Mouse (Mus musculus) limb, embryonic 12.5 days (tissue): Measurements from ENCODE around the gene Lztr1. TPM values are rescaled to one million over a fixed set of nuclear protein-coding genes. Genes with fewer than 3 reads are reported as not detected.

ENCODE experiments used
- ATAC-seq: fragments of 200-750 bp; cut with Nextera tagmentation; 2 replicates; pipeline ENCODE4 v1.8.0; 2017; ENCODE audit warnings: low read depth, moderate TSS enrichment; ENCODE audit not compliant: insufficient number of reproducible peaks, insufficient read depth, low FRiP score, low TSS enrichment
- H3K27ac ChIP-seq: fragments of 300-500 bp; sonication (generic); 2 replicates; pipeline ENCODE4 v1.5.1; 2016; ENCODE audit warnings: mild to moderate bottlenecking, moderate library complexity
- H3K27me3 ChIP-seq: fragments of 300-500 bp; sonication (generic); 2 replicates; pipeline ENCODE4 v1.6.1; 2016; ENCODE audit warnings: mild to moderate bottlenecking, moderate library complexity
- H3K36me3 ChIP-seq: fragments of 300-500 bp; sonication (generic); 2 replicates; pipeline ENCODE4 v1.6.1; 2016; ENCODE audit warnings: mild to moderate bottlenecking, moderate library complexity
- H3K4me1 ChIP-seq: fragments of 300-500 bp; sonication (generic); replicated peaks from 2 replicates; pipeline ENCODE4 v1.6.1; 2016
- H3K4me2 ChIP-seq: fragments of 300-500 bp; sonication (generic); 2 replicates; pipeline ENCODE4 v1.6.1; 2016; ENCODE audit warnings: mild to moderate bottlenecking, moderate library complexity
- H3K4me3 ChIP-seq: fragments of 300-500 bp; sonication (generic); replicated peaks from 2 replicates; pipeline ENCODE4 v1.5.1; 2016; ENCODE audit warnings: mild to moderate bottlenecking
- H3K9ac ChIP-seq: fragments of 300-500 bp; sonication (generic); replicated peaks from 2 replicates; pipeline ENCODE4 v1.6.1; 2016; ENCODE audit warnings: mild to moderate bottlenecking, moderate library complexity
- H3K9me3 ChIP-seq: fragments of 300-500 bp; sonication (generic); 2 replicates; pipeline ENCODE4 v1.6.1; 2016; ENCODE audit warnings: mild to moderate bottlenecking, moderate library complexity
- WGBS: fragments of 180-500 bp; shearing (Covaris S2); methylation state at CpG from one replicate; pipeline ENCODE4 v1.1.7; 2016; 5-methylcytosine and 5-hydroxymethylcytosine counted together
- polyA plus RNA-seq: library from polyadenylated mRNA; unstranded; fragments of >200 nt; fragmentation: Nextera tagmentation; extraction: Ambion mirVana; gene quantifications from 2 replicates; pipeline ENCODE4 v1.2.1, GENCODE M21; 2016

The Lztr1 gene
- polyA plus RNA-seq, 1 experiment from 2014 or later, result 104 TPM

- Histone ChIP-seq H3K27me3 (peaks cover 49% of the 10 kb centered on the region), H3K36me3 (no peaks in the 10 kb centered on the region), H3K27ac (no peak overlapping the region), H3K4me3 (no peak overlapping the region), H3K4me2 (peak overlapping the region; percentile 25), H3K9me3 (no peaks in the 10 kb centered on the region), H3K4me1 (peaks cover 46% of the 10 kb centered on the region), H3K9ac (peak overlapping the region; percentile 14; the same call in 1 of the 2 replicates)
- WGBS, result 0% methylated on average over 5 of the region's 5 CpGs
- no peak for ATAC-seq
Measured at GRCm38 (mm10) chr16:17558811-17559210, 50.3 kb downstream of the Lztr1 start.

GRCm38 (mm10) chr16:17559396-17560027 is 51.0 kb downstream of the Lztr1 start:
- no peak overlapping the region for H3K27ac ChIP-seq
- 76% methylated on average over 9 of the region's 9 CpGs for WGBS
- no peaks in the 10 kb centered on the region for H3K9me3 ChIP-seq
- no peak overlapping the region for H3K9ac ChIP-seq
- H3K36me3 ChIP-seq, result no peaks in the 10 kb centered on the region
- H3K4me2 ChIP-seq, result no peak overlapping the region
- H3K27me3 ChIP-seq, result peaks cover 56% of the 10 kb centered on the region
- peaks cover 39% of the 10 kb centered on the region for H3K4me1 ChIP-seq
- no peak for ATAC-seq
- no peak overlapping the region for H3K4me3 ChIP-seq

GRCm38 (mm10) chr16:17561128-17561750 is 52.8 kb downstream of the Lztr1 start, which contains the start of gene Lrrc74b:
Gene Lrrc74b, minus strand, starts transcription at chr16:17561247.
- WGBS, result 1% methylated on average over 22 of the region's 22 CpGs
- ATAC-seq, result peak; percentile 66; the same call in 1 of the 2 replicates

GRCm38 (mm10) chr16:17561751-17562208 is 53.3 kb downstream of the Lztr1 start, which contains the start of gene P2rx6:
Gene P2rx6, plus strand, starts transcription at chr16:17561885.
- Histone ChIP-seq H3K4me3 (peak within 1 kb of the TSS; percentile 23), H3K9ac (peak within 1 kb of the TSS; percentile 42), H3K27ac (0 out of 2 replicates have a peak within 1 kb of the TSS, but pooled peaks have one; percentile 12), H3K36me3 (no peaks in the 10 kb centered on the region), H3K9me3 (no peaks in the 10 kb centered on the region), H3K27me3 (peaks cover 62% of the 10 kb centered on the region), H3K4me2 (peak within 1 kb of the TSS; percentile 54), H3K4me1 (peaks cover 32% of the 10 kb centered on the region)
- 3% methylated on average over 10 of the region's 10 CpGs for WGBS
- peak; percentile 66 for ATAC-seq

More at GRCm38 (mm10) chr16:17561128-17561750, 52.8 kb downstream of the Lztr1 start, which contains the start of gene Lrrc74b:
- H3K9me3 ChIP-seq, result no peaks in the 10 kb centered on the region
- peak within 1 kb of the TSS; percentile 54 for H3K4me2 ChIP-seq
- H3K4me3 ChIP-seq, result peak within 1 kb of the TSS; percentile 23
- H3K27me3 ChIP-seq, result peaks cover 57% of the 10 kb centered on the region
- peaks cover 32% of the 10 kb centered on the region for H3K4me1 ChIP-seq
- 0 out of 2 replicates have a peak within 1 kb of the TSS, but pooled peaks have one; percentile 12 for H3K27ac ChIP-seq
- H3K9ac ChIP-seq, result peak within 1 kb of the TSS; percentile 42; the same call in 1 of the 2 replicates
- no peaks in the 10 kb centered on the region for H3K36me3 ChIP-seq

- WGBS, result 29% methylated on average over 1 of the region's 1 CpGs
- H3K9me3 ChIP-seq, result no peaks in the 10 kb centered on the region
- no peak overlapping the region for H3K27ac ChIP-seq
- H3K27me3 ChIP-seq, result peaks cover 60% of the 10 kb centered on the region
- H3K9ac ChIP-seq, result no peak overlapping the region
- H3K36me3 ChIP-seq, result no peaks in the 10 kb centered on the region
- ATAC-seq, result no peak
- H3K4me3 ChIP-seq, result no peak overlapping the region
- H3K4me1 ChIP-seq, result peaks cover 26% of the 10 kb centered on the region
- no peak overlapping the region for H3K4me2 ChIP-seq
Measured at GRCm38 (mm10) chr16:17563580-17563979, 55.1 kb downstream of the Lztr1 start.

GRCm38 (mm10) chr16:17564221-17564620 is 55.7 kb downstream of the Lztr1 start:
- Histone ChIP-seq H3K4me2 (no peak overlapping the region), H3K9me3 (no peaks in the 10 kb centered on the region), H3K36me3 (no peaks in the 10 kb centered on the region), H3K4me1 (peaks cover 20% of the 10 kb centered on the region), H3K4me3 (no peak overlapping the region), H3K27me3 (peaks cover 58% of the 10 kb centered on the region), H3K27ac (no peak overlapping the region), H3K9ac (no peak overlapping the region)
- WGBS, result 60% methylated on average over 2 of the region's 2 CpGs
- ATAC-seq, result no peak

- Histone ChIP-seq H3K4me3 (no peak overlapping the region), H3K36me3 (no peaks in the 10 kb centered on the region), H3K27ac (no peak overlapping the region), H3K9me3 (no peaks in the 10 kb centered on the region), H3K27me3 (peaks cover 53% of the 10 kb centered on the region), H3K9ac (no peak overlapping the region), H3K4me2 (no peak overlapping the region), H3K4me1 (peaks cover 18% of the 10 kb centered on the region)
- 57% methylated on average over 3 of the region's 3 CpGs for WGBS
- ATAC-seq, result no peak
Measured at GRCm38 (mm10) chr16:17564771-17565170, 56.3 kb downstream of the Lztr1 start.

- ATAC-seq, result no peak
- Histone ChIP-seq H3K36me3 (no peaks in the 10 kb centered on the region), H3K4me2 (no peak overlapping the region), H3K4me1 (peaks cover 11% of the 10 kb centered on the region), H3K27ac (no peak overlapping the region), H3K9ac (no peak overlapping the region), H3K4me3 (no peak overlapping the region), H3K27me3 (peaks cover 44% of the 10 kb centered on the region), H3K9me3 (no peaks in the 10 kb centered on the region)
- WGBS, result 27% methylated on average over 4 of the region's 4 CpGs
Measured at GRCm38 (mm10) chr16:17566186-17566585, 57.7 kb downstream of the Lztr1 start.

Other genes with a start within 250 kb of the Lztr1 start
- gene Tmem191c, start 232.6 kb upstream of the Lztr1 start, polyA plus RNA-seq, result 13.8 and 16.5 TPM in 2 replicates
- gene Serpind1, start 177.3 kb upstream of the Lztr1 start, polyA plus RNA-seq, result 0.29 and 0.54 TPM in 2 replicates
- 13.0 and 14.0 TPM in 2 replicates for gene Snap29, start 102.7 kb upstream of the Lztr1 start, polyA plus RNA-seq
- gene Pi4ka, start 102.4 kb upstream of the Lztr1 start, polyA plus RNA-seq, result 44.8 and 50.2 TPM in 2 replicates
- gene Crkl, start 56.7 kb upstream of the Lztr1 start, polyA plus RNA-seq, result 88.9 and 92.2 TPM in 2 replicates
- gene Aifm3, start 19.1 kb upstream of the Lztr1 start, polyA plus RNA-seq, result 0.45 and 0.55 TPM in 2 replicates
- 72.0 and 75.6 TPM in 2 replicates for gene Thap7, start 22.4 kb downstream of the Lztr1 start, polyA plus RNA-seq
- not detected in 2 replicates for gene Lrrc74b, start 52.6 kb downstream of the Lztr1 start, polyA plus RNA-seq
- 0.26 and 0.33 TPM in 2 replicates for gene P2rx6, start 53.2 kb downstream of the Lztr1 start, polyA plus RNA-seq
- 2.7 and 2.9 TPM in 2 replicates for gene Slc7a4, start 74.5 kb downstream of the Lztr1 start, polyA plus RNA-seq
- 50.6 and 52.1 TPM in 2 replicates for gene Smpd4, start 110.7 kb downstream of the Lztr1 start, polyA plus RNA-seq
- gene Ccdc74a, start 137.8 kb downstream of the Lztr1 start, polyA plus RNA-seq, result 8.2 and 11.9 TPM in 2 replicates
- gene Med15, start 224.2 kb downstream of the Lztr1 start, polyA plus RNA-seq, result 43.2 and 44.2 TPM in 2 replicates